15 mouse cellular contexts compared by ENCODE assay signal in the genomic region with DNA sequence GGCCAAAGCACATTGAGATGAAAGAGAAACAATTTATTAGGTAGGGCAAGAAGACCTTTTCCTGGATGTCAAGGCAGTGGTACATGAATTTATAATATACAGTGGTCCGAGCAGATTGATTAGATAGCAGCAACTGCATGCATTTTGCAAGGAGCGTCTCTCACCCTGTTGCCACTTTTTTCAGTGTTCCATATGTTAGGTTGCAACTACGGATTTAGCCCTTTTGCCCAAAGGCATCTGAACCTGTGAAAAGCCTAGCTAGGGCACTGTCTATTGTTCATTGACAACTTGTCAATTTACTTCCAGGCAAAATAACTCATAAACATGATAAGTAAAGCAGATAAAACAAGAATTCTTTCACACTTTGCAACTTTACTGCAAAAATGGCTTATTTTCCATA.
A peak's percentile ranks its signal among the peaks of the same experiment; 100 is the strongest.
DNase-seq lines count a peak whose midpoint lies in the region; ATAC-seq lines count a peak whose summit lies in the region.
"Had no signal": no experiment of that assay in that cellular context is flagged by ENCODE, and none has a peak within 500 bp of the region (broad histone marks: within the 10 kb centered on the region; RNA-seq: fewer than 3 reads in every experiment).

No protein-coding gene starts in this region.

- peaks cover 8% of the 10 kb centered on the region for H3K4me1 ChIP-seq in forebrain, embryonic 14.5 days (ENCODE audit: control insufficient read depth, insufficient read depth, low read length)
- no peaks in the 10 kb centered on the region for H3K4me1 ChIP-seq in forebrain, embryonic 12.5 days
- H3K4me1 ChIP-seq in forebrain, embryonic 16.5 days (replicated peaks; ENCODE audit: control insufficient read depth, insufficient read depth, low read length): peaks cover 3% of the 10 kb centered on the region; the same call in 1 of the 2 replicates
- H3K4me1 ChIP-seq in forebrain, embryonic 11.5 days (replicated peaks; ENCODE audit: control insufficient read depth, insufficient read depth, low read length): no peaks in the 10 kb centered on the region
- H3K4me1 ChIP-seq: embryonic facial prominence, embryonic 10.5 days; embryonic facial prominence, embryonic 12.5 days had no signal

- no peaks in the 10 kb centered on the region for H3K27me3 ChIP-seq in forebrain, embryonic 14.5 days (replicated peaks; ENCODE audit: control insufficient read depth, insufficient read depth, low read length)
- H3K27me3 ChIP-seq in forebrain, embryonic 12.5 days: no peaks in the 10 kb centered on the region
- H3K27me3 ChIP-seq in forebrain, embryonic 16.5 days (replicated peaks; ENCODE audit: control insufficient read depth, insufficient read depth, low read length): no peaks in the 10 kb centered on the region
- H3K27me3 ChIP-seq in forebrain, embryonic 11.5 days (ENCODE audit: control insufficient read depth, insufficient read depth, low read length): no peaks in the 10 kb centered on the region
- H3K27me3 ChIP-seq: embryonic facial prominence, embryonic 12.5 days had no signal

- H3K4me3 ChIP-seq in forebrain, embryonic 14.5 days (ENCODE audit: low read depth, low read length): no peak overlapping the region
- no peak overlapping the region for H3K4me3 ChIP-seq in forebrain, embryonic 12.5 days (replicated peaks)
- no peak overlapping the region for H3K4me3 ChIP-seq in forebrain, embryonic 16.5 days (replicated peaks; ENCODE audit: low read length)
- H3K4me3 ChIP-seq in forebrain, embryonic 11.5 days (ENCODE audit: low read depth, low read length): no peak overlapping the region
- H3K4me3 ChIP-seq: embryonic facial prominence, embryonic 10.5 days; embryonic facial prominence, embryonic 12.5 days had no signal

- H3K9ac ChIP-seq in forebrain, embryonic 14.5 days (ENCODE audit: low read length): no peak overlapping the region
- H3K9ac ChIP-seq in forebrain, embryonic 12.5 days: no peak overlapping the region
- no peak overlapping the region for H3K9ac ChIP-seq in forebrain, embryonic 16.5 days (replicated peaks; ENCODE audit: low read depth, low read length)
- H3K9ac ChIP-seq in forebrain, embryonic 11.5 days (ENCODE audit: low read length): no peak overlapping the region
- H3K9ac ChIP-seq: embryonic facial prominence, embryonic 12.5 days had no signal

- H3K4me2 ChIP-seq in forebrain, embryonic 14.5 days (ENCODE audit: low read length): no peak overlapping the region
- no peak overlapping the region for H3K4me2 ChIP-seq in forebrain, embryonic 12.5 days
- H3K4me2 ChIP-seq in forebrain, embryonic 16.5 days (ENCODE audit: low read length): no peak overlapping the region
- no peak overlapping the region for H3K4me2 ChIP-seq in forebrain, embryonic 11.5 days (ENCODE audit: low read depth, low read length, severe bottlenecking)
- H3K4me2 ChIP-seq: embryonic facial prominence, embryonic 12.5 days had no signal

- H3K36me3 ChIP-seq in forebrain, embryonic 14.5 days (ENCODE audit: control insufficient read depth, insufficient read depth, low read length): no peaks in the 10 kb centered on the region
- H3K36me3 ChIP-seq in forebrain, embryonic 12.5 days (replicated peaks): no peaks in the 10 kb centered on the region
- no peaks in the 10 kb centered on the region for H3K36me3 ChIP-seq in forebrain, embryonic 16.5 days (ENCODE audit: control insufficient read depth, insufficient read depth)
- no peaks in the 10 kb centered on the region for H3K36me3 ChIP-seq in forebrain, embryonic 11.5 days (ENCODE audit: control insufficient read depth, insufficient read depth, low read length)
- H3K36me3 ChIP-seq: embryonic facial prominence, embryonic 10.5 days; embryonic facial prominence, embryonic 12.5 days had no signal

- 57% methylated on average over 3 of the region's 3 CpGs for WGBS in forebrain, embryonic 14.5 days
- 64% methylated on average over 3 of the region's 3 CpGs for WGBS in forebrain, embryonic 12.5 days
- WGBS in forebrain, embryonic 16.5 days: 42% methylated on average over 3 of the region's 3 CpGs
- 73% methylated on average over 3 of the region's 3 CpGs for WGBS in forebrain, embryonic 11.5 days

- ATAC-seq in forebrain, embryonic 14.5 days: peak; percentile 24; the same call in 1 of the 2 replicates
- ATAC-seq in forebrain, embryonic 12.5 days (ENCODE audit: low FRiP score): no peak
- peak; percentile 21; the same call in 1 of the 2 replicates for ATAC-seq in forebrain, embryonic 16.5 days
- ATAC-seq in forebrain, embryonic 11.5 days (replicated peaks; ENCODE audit: low FRiP score): no peak

- H3K27ac ChIP-seq in forebrain, embryonic 14.5 days (ENCODE audit: low read depth, low read length): no peak overlapping the region
- no peak overlapping the region for H3K27ac ChIP-seq in forebrain, embryonic 12.5 days
- no peak overlapping the region for H3K27ac ChIP-seq in forebrain, embryonic 16.5 days (ENCODE audit: low read length)
- no peak overlapping the region for H3K27ac ChIP-seq in forebrain, embryonic 11.5 days (ENCODE audit: low read depth, low read length)
- H3K27ac ChIP-seq: embryonic facial prominence, embryonic 10.5 days; embryonic facial prominence, embryonic 12.5 days had no signal

- DNase-seq in forebrain, embryonic 14.5 days (ENCODE audit: low spot score): peak; percentile 62
- no peak for DNase-seq in forebrain, embryonic 11.5 days (ENCODE audit: low spot score)
- no peak for DNase-seq in gastrocnemius, postnatal 4 days (ENCODE audit: low spot score in 2 of 2)
- DNase-seq: adrenal gland, adult 2 months; adrenal gland, postnatal 10 days; adrenal gland, postnatal 25 days; cerebellum, adult 11-12 months; cerebellum, adult 2 months; cerebellum, adult 9-10 months; cerebellum, postnatal 10 days; cerebellum, postnatal 25 days had no signal

- no peaks in the 10 kb centered on the region for H3K9me3 ChIP-seq in forebrain, embryonic 14.5 days (replicated peaks; ENCODE audit: control insufficient read depth, low read length)
- no peaks in the 10 kb centered on the region for H3K9me3 ChIP-seq in forebrain, embryonic 12.5 days
- H3K9me3 ChIP-seq in forebrain, embryonic 16.5 days (ENCODE audit: control insufficient read depth, low read length): no peaks in the 10 kb centered on the region
- H3K9me3 ChIP-seq in forebrain, embryonic 11.5 days (ENCODE audit: control insufficient read depth, low read length): no peaks in the 10 kb centered on the region
- H3K9me3 ChIP-seq: embryonic facial prominence, embryonic 10.5 days; embryonic facial prominence, embryonic 12.5 days had no signal

Comparison
In these comparisons a context has a peak if more than half of its experiments do, and no peak if none do; other contexts are left out.
1. ATAC-seq: peak in forebrain, embryonic 14.5 days (single experiment) and forebrain, embryonic 16.5 days (single experiment); none in forebrain, embryonic 12.5 days (single experiment) and forebrain, embryonic 11.5 days (single experiment).